Mouse (Mus musculus) layer of hippocampus, postnatal 14 days (tissue): ENCODE results near the gene AA467197. TPM values are rescaled to one million over a fixed set of nuclear protein-coding genes. Genes with fewer than 3 reads are reported as not detected.

Experiments
- microRNA-seq, 2 experiments: library from miRNA; unstranded; fragments of <30 nt; microRNA quantifications; one replicate each; pipeline ENCODE4 v1.2.0; 2021
- total RNA-seq, 2 experiments: library from RNA; stranded (reverse); gene quantifications; 2 replicates each; pipeline ENCODE4 v1.2.3; 2021

AA467197 gene
- total RNA-seq, 2 experiments from 2014 or later, result not detected

Small RNA genes within 50 kb of the gene (microRNA-seq; reads per million reads assigned to microRNA genes)
- gene Mir147, result 2.0 to 3.1 reads per million in 2 experiments

Other genes starting within 250 kb of the AA467197 start
- not detected for gene Slc28a2, start 210.5 kb upstream of the AA467197 start, total RNA-seq
- not detected for gene Gm14085, start 152.0 kb upstream of the AA467197 start, total RNA-seq
- 10 to 100 TPM; 60.3 to 64.8 TPM for gene Gatm, start 25.7 kb upstream of the AA467197 start, total RNA-seq
- gene Slc30a4, start 65.7 kb downstream of the AA467197 start, total RNA-seq, result 10 to 100 TPM; 26.1 to 28.1 TPM
- 10 to 100 TPM; 31.0 to 31.7 TPM for gene Bloc1s6, start 101.5 kb downstream of the AA467197 start, total RNA-seq
- 1 to 10 TPM; 5.3 to 6.5 TPM for gene Sqor, start 128.3 kb downstream of the AA467197 start, total RNA-seq